Mouse (Mus musculus) granulocyte monocyte progenitor cell, adult 5-6 weeks (primary cell): ENCODE measurements around the gene Fbxo10. TPM values are rescaled to one million over a fixed set of nuclear protein-coding genes. Genes with fewer than 3 reads are reported as not detected.
"Not testable (repeated sequence)": the region's sequence is repeated elsewhere in the genome, so short reads cannot be mapped to it uniquely, and the experiment has no call there.

Source experiments
- ATAC-seq: replicated peaks from 2 replicates; pipeline ENCODE4 v1.8.0; 2016; ENCODE audit warnings: mild to moderate bottlenecking, moderate TSS enrichment, inconsistent platforms; ENCODE audit not compliant: poor library complexity, severe bottlenecking
- total RNA-seq, 2 experiments: library from RNA; stranded (forward) in 1 of 2; stranded (reverse) in 1 of 2; fragments of 200-712, 200-1000 nt in 1 of 2; fragments of >200 nt in 1 of 2; fragmentation: Nextera tagmentation in 1 of 2; gene quantifications; 2 replicates each; pipeline ENCODE4 v1.2.3; 2014 to 2017

The Fbxo10 gene
- total RNA-seq, 2 experiments from 2014 or later: 0.93 to 1.5 TPM

DNA sequence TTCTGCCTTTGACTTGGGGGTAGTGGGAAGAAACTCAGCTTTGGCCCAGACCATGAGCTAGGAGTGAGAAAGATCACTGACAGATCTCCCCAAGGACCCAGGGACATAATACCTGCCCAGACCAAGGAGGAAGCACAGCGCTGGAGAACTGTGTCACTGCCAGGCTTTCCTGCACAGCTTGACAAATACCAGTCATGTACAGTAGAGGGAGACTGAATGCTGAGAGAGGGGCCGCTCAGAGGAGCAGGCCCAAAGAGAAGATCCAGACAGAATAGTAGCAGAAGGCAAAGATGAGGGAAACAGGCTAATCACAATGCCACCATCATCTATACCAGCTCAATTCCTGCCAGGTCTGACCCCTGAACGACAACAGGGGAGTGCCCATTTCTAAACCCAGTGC is 29.5 kb downstream of the Fbxo10 start:
- peak; percentile 65 for ATAC-seq

DNA sequence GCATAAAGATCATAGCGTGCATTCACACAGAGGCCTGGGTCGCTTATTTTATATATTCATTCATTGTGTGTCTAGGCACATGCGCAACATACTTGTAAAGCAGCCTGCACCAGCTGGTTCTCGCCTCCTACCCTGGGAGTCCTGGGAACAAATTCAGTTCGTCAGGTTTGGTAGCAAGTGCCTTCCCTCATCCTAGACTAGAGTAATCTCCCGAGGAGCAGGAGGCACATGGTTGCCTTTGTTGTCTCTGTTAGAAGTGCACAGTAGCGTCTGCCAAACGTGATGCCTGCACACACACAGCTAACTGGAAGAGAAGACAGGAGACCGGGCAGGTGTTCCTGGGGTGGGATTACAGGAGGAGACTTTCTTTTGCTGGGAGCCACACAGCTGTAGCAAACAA is 36.4 kb downstream of the Fbxo10 start:
- no peak for ATAC-seq

DNA sequence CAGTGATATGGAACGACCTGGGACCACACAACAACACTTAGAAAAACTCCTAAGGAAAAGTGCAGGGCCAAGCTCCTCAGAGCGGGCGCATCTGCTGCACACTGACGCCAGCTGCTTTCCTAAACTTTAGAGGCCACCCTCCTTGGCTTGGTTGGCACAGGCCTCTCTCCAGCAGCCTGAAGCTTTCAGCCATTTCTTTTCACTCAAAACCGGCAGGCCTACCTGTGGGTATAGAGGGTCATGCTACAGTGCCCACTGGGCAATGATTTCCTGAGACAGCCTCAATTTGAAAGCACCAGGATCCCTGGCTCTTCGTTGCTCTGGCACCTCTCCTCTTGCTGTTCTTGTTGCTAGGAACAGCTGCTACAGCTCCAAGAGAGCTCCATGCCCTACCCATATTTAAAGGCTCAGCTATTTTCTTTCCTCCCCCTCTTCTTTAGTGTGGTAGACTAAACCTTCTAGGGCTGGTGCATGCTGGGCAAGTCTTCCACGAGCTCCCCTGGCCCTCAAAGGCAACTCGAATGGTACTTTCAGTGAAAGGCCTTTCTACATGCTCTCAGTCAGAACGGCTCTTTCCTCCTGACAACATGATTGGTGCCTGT is 37.0 kb downstream of the Fbxo10 start:
- no peak for ATAC-seq

DNA sequence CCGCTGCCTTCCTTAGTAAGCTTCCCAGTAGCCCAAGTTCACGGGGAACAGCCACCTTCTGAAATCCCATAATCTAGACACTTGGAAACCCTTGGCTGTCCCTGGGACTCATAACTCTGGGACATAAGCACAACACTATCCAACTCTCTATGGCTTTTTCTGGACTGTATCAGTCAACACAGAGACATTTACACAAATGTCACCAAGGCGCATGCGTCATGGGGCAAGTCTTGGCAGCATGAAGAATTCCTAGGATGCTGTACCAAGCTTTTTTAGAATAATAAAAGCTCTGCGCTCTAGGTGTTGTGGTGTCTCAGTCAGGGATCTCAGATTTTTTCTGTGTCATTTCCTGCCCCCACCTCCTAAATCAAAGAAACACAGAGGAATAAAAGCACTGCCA is 37.7 kb downstream of the Fbxo10 start:
- no peak for ATAC-seq

DNA sequence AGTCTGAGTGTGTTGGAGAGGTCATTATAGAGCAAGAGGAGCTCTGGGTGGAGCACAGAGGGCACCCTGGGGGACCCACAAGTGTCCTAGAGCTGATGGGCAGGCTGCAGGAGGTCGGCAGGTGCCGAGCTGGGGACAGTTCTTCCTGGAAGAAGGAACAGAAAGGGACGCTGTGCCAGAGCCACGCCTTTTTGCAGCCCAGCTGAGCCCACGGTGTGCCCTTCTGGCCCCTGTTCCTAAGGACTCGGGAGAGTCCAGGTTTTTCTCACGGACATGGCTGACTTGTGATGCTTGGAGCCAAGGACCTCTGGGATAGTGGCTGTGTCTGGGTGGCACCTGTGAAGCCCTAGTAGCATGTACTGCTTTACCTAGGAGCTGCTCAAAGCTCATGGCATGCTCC is 43.6 kb downstream of the Fbxo10 start:
- no peak for ATAC-seq

DNA sequence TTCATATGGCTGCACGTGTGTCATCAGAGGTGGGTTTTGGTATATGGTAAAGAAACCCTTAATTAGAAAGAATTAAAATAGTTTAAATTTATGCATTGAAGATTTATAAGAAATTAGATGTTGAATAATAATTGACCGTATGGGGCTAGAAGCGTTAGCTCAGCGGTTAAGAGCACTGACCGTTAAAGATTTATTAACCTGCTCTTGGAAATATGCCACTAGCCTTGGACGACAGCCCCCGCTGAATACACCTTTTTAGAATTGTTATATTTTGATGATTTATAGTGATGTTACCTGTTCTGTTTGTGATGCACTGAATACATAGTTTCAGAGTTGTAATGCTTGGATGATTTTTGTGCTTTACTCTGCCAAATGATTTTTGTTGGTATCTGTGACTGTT is 44.9 kb downstream of the Fbxo10 start:
- not testable (repeated sequence) for ATAC-seq

DNA sequence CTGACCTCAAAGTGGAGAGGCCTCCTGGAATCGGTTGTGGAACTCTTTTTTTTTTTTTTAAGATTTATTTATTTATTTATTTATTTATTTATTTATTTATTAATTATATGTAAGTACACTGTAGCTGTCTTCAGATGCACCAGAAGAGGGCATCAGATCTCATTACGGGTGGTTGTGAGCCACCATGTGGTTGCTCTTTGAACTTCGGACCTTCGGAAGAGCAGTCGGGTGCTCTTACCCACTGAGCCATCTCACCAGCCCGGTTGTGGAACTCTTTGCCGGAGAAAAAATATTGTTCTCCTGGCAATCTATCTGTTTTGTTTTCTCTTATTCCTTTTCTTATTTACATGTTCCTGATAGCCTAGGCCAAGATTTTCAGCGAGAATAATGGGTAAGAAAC is 45.5 kb downstream of the Fbxo10 start:
- ATAC-seq: not testable (repeated sequence)

DNA sequence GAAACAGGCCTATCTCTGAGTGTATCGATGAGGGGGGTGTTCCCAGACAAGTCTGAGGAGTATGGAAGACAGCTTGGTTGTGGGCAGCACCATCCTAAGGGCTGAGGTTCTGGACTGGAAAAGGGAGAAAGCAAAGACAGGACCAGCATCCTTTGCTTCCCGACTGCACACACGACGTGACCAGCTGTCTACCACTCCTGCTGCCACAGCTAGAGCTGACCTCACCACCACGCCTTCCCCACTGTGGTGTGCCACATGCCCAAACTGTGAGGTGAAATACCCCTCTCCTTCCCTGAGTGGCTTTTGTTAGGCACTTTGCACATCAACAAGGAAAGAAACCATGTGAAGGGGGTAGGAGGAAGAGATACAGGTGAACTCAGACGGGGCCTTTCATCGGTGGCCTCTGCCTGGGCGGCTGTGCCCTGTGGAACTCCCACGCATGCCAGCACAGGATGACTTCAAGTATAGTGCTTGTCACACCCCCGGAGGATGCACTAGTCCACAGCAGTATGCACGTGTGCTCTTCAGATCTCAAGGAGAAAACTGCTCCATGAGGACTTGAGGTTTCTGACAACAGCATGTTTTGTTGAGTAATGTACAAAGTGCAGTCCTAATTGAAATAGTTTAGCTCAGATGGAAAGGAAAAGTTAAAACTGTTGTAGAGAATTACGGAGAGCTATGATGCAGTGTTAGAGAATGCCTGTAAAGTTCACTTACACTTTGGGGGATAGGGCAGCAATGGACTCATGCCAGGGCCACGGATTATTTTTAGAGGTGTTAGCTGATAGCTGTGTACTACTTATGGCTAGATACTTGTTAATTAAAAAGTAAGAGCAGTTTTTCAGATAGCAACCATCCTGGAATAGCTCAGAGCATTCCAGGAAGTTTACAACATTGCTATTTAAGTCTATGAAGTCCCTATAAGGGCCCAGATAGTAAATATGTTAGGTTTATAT is 46.7 kb downstream of the Fbxo10 start:
- ATAC-seq: no peak

DNA sequence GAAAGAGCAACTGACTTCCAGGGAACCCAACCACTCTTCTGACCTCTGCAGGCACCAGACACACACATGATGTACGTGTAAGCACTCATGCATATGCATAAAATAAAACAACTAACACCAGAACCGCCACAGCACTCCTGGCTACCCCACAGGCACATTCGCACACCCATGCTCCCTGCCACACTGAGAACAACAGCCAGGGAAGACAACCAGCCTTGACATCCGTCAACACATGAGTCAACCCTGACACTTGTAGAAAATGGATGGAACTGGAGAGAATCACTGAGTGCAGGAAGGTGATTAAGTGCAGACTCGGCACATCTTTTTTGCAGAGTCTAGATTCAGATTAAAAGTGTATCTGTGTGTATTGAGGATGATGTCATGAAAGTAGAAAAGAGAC is 47.8 kb downstream of the Fbxo10 start:
- ATAC-seq: no peak

DNA sequence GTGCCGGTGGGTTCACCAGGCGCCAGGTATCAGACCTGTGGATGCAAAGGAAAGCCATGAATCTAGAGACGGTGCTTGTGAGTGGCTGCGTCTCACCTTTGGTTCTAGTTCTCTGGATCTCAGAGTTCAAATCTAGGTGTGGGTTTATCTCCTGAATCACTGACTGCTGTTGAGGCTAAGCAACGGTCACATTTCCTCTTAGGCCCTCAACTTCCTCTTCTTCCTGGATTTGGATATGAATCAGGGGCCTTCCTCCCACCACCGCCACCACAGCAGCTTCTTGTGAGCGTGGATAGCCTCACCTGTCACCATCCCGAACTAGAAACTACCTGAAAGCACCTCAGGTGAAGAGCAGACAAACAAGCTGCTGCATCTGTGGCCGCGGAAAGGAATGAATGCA is 48.4 kb downstream of the Fbxo10 start:
- ATAC-seq: peak; percentile 62

DNA sequence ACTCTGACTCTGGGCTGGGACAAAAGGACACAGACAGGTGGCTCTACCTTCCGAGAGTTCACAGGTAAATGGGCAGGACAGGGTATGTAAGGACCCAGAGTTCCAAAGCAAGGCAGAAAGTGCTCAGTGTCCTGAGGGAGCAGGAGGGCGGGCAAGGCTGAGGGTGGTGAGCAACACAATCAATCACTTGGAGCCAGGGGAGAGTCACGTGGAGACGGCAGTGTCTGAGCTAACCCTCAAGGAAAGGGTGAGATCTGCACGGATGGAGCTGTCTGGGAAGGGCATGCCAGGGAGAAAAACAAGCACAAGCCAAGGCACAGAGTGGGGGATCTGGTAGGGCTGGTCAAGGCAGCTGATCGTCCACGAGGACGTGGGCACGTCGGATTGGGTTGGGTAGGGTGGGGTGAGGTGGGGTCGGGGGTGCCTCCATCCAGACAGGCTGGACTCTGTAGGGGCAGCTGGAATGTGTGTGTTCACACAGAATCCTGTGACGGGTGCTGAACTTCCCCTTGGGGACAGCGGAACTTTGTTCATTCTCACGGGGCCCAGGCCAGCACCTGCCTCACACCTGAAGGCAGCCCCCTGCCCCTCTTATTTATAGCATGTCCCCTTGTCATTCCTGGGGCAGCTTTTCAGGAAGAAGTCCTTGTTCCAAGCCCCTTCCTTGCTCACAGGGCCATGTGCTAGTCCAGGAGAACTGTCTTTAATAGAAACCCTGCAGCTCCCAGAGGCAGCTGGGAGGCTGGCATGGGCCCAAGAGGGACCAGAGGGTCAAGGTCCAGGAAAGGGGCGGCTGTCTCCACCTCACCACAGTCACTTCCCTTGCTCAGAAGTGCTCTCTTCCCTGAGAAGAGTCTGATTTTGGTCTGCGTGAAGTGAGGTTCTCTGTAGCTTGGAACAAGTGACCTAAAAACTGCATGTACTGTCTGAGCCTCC is 49.4 kb downstream of the Fbxo10 start:
- peak; percentile 34 for ATAC-seq

DNA sequence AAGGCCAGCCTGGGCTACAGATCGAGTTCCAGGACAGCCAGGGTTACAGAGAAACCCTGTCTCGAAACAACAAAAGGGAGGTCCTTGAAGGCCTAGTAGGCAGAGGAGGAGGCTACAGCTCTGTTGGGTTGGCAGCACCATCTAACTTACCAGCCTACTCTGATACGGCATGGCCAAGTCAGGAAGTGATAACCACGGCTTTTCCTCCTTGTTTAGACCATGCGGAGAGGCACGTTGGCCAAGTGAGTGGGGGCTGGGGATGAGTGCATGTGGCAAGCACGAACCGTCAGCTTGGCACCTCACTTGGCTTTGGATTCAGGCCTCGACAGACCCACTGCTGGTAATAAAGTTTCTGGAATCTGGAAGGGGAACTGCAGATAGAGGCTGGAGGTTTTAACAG is 51.8 kb downstream of the Fbxo10 start:
- peak; percentile 25 for ATAC-seq

DNA sequence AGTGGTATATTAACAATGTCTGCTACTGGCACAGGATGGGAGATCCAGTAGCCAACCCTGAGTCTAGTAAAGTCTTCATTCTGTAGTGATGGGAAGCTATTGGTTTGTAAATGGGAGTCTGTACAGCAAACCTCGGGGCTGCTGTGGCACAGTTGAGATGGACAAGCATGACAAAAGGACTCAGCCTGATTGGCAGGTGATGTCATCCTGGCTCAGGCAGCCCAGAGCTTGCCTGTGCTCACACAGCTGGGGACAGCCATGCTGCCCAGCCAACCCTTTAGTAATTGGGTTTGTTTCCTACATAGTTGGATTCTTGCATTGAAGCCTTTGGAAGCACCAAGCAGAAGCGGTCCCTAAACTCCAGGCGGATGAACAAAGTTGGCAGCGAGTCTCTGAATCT is 57.9 kb downstream of the Fbxo10 start:
- no peak for ATAC-seq

DNA sequence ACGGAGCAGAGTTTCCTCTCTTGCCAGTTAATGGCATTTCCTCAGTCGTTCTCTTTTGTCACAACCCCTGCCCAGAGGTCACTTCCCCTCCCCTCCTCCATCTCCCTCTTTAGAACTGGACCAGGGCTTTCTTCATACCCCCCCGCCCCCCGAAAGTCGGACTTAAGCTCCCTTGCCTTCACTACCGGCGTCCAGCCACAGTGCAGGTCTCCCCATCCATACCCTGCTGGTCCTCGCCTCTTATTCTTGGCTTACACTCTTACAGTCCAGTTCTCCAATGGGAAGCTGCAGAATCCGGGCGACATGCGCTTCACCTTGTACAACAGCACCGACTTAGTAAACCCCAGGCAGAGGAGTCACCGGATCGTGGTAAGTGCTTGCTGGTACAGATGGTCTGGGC is 65.4 kb downstream of the Fbxo10 start:
- ATAC-seq: peak; percentile 31

DNA sequence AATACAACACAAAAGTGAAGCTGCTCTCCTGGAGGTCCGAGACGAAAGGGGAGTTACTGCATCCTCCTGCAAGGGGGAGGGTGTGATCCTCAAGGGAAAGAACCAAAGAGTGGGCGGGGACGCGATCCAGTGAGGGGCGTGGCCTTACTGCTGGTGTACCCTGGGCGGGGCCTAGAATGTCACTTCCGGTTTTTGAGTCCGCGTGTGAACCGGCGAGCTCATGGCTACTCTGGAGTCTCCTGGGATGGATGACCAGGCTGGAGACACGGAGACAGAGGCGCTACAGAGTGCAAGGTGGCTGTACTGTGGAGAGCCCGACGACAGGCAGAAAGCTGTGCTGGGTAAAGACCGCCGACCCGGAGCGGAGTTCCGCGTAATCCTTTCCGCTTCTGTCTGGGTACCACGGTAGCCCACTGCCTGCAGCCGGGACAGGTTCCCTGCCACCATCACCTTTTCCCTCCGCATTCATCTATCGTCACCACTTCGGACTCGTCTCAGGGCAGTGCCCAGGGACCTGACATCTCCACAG is 65.9 kb downstream of the Fbxo10 start, which contains the start of gene Polr1e:
Gene Polr1e (plus strand): TSS at position 132 of the 529 bp plus-strand sequence.
- peak; percentile 93 for ATAC-seq

DNA sequence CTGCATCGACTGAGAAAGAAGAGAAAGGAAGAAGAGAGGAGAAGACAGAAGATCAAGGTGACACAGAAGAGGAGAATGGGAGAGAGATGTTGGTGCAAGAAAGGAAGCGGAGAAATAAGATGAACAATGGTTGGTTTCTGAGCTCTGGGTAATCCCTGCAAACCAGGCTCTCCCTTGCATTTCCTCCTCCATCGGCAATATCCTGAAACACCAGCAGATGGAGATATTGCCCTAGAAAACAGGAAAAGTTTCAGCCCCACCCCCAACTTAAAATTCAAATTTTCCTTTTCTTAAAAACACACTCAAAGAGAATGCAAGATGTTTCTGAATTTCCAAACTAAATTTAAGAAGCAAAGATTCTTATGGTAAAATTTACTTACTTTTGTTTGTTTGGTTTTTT is 68.8 kb downstream of the Fbxo10 start:
- no peak for ATAC-seq

DNA sequence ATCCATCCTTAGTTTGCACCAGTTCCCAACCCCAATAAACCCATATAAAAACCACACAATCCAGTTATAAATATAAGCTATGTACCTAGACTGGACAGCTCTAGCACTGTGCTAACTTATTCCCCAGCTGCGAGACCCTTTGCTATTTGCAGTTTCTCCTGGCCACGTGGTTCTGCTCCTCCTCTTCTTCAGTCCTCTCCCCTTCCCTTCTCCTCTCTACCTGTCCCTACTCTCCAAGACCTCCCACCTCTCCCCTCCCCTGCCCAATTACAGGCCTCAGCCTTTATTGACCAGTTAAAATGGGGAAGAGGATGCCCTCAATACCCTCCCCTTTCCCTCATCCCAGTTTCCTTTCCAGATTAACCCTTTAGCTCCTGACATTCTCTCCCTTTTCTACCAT is 70.9 kb downstream of the Fbxo10 start:
- no peak for ATAC-seq

DNA sequence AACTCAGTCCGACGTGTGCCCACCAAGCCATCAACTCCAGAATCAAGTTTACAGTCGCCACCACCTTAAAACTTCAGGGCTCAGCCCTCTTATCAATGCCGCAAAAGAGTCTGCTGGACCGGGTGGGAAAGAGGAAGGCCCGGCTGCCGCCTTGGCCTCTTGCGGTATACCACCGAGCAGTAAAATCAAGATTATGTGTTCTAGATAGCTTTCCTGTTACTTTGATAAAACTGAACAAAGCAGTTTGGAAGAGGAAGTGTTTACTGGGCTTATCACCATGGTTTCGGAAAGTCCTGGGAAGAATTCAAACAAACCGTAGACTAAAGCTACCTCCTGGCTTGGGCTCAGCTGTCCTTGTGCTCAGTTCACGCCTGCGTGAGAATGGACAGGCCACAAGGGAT is 71.4 kb downstream of the Fbxo10 start:
- peak; percentile 26 for ATAC-seq

DNA sequence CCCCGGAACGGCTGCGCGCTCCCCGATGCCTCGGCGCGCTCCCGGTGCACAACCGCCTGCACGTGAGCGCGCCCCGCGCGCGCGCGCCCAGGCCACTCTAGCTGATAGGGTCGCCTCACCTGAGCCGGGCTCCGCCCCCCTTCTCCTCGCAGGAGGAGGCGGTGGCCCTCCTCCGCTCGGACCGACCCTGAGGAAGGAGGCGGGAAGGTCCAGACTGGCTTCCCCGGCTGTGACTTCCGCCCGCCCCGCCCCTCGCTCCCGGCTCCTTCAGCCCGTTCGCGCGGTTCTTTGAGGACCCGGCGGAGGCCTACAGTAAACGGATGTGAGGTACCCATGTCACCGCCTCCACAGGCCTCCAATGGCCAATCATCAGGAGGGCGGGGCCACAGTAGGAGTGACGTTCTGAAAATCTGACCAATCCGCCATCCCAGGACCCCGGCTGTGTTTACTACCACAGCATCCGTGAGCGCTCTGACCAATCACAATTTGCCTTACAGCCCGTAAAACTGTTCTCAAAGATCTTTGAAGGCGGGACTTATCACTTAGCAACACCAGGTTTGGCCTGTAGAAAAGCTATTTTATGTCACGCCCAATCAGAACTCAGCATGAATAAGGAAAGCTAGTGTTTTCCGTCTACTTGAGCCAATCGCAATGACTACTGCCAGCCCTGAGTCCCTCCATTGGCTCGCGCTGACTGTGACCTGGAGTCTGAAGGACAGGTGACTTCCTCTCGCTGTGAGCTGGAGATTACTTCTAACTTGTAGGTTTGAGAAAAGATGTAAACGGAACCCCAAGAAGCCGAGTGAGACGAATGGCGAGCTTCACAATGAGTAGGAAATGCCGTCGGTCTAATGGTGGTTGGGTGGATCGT is 72.1 kb downstream of the Fbxo10 start, which contains the start of gene Zbtb5:
Gene Zbtb5 (minus strand): TSS at position 308 of the 871 bp plus-strand sequence.
- peak; percentile 85 for ATAC-seq
